Mouse (Mus musculus): ENCODE results near the gene Samhd1. TPM values are rescaled to one million over a fixed set of nuclear protein-coding genes. Genes with fewer than 3 reads are reported as not detected.

Samhd1 gene
- polyA plus RNA-seq, 1 experiment: 496 TPM

DNA sequence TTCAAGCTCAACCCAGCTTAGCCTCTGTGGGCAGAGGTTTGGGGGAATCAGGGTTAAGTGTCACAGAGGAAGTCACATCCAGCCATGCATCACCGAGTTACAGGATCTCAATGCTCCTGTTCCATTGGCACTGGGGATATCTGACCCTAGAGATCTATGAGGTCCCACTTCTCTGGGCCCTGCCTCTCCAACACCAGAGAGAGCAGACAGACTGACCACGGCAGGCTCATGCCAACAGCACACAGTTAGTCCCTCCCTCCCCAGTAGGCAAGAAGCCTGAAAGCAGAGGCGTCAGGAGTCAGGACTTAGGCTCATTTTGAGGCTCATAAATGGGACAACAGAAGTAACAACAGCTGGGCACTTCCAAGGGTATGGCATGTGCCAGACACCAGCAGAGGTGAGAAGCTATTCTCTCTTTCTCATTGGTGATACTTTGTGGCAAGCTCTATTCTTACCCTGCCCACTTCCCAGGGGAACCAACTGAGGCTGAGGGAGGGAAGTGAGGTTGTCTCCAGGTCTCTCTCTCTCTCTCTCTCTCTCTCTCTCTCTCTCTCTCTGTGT, 65.2 kb downstream of the Samhd1 start:
- H3K4me1 ChIP-seq (ENCODE audit: control insufficient read depth, insufficient read depth, low read length): peaks cover 60% of the 10 kb centered on the region
- H3K4me3 ChIP-seq (ENCODE audit: insufficient read depth, low read length): no peak overlapping the region
- TF ChIP-seq CTCF (IDR thresholded peaks at IDR 0.05; ENCODE audit: low read depth, low read length) (no peak), POLR2A (IDR thresholded peaks at IDR 0.05; ENCODE audit: borderline replicate concordance, low read depth, low read length) (no peak)
- H3K27ac ChIP-seq (ENCODE audit: insufficient read depth, low read depth, low read length): peak overlapping the region; percentile 82

DNA sequence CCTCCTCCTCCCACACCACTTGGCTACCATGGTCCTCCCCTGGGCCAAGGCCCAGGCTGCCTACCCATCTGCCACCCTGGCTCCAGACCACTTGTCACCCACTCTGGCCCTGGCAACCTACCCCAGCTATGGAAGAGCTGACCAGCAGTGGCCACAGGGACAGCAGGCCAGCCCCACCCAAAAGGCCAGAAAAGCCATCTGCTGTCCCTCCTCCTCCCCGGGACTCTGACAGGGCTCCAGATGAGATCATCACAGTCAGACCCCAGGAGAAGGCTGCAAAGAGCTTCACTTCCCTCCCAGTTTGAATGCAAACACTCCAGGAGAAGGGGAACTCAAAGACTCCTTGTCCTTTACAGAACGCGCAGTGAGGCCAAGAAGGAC, 65.7 kb downstream of the Samhd1 start:
- peaks cover 60% of the 10 kb centered on the region for H3K4me1 ChIP-seq (ENCODE audit: control insufficient read depth, insufficient read depth, low read length)
- no peak overlapping the region for H3K4me3 ChIP-seq (ENCODE audit: insufficient read depth, low read length)
- TF ChIP-seq CTCF (IDR thresholded peaks at IDR 0.05; ENCODE audit: low read depth, low read length): no peak
- TF ChIP-seq POLR2A (IDR thresholded peaks at IDR 0.05; ENCODE audit: borderline replicate concordance, low read depth, low read length): no peak
- peak overlapping the region; percentile 82 for H3K27ac ChIP-seq (ENCODE audit: insufficient read depth, low read depth, low read length)

DNA sequence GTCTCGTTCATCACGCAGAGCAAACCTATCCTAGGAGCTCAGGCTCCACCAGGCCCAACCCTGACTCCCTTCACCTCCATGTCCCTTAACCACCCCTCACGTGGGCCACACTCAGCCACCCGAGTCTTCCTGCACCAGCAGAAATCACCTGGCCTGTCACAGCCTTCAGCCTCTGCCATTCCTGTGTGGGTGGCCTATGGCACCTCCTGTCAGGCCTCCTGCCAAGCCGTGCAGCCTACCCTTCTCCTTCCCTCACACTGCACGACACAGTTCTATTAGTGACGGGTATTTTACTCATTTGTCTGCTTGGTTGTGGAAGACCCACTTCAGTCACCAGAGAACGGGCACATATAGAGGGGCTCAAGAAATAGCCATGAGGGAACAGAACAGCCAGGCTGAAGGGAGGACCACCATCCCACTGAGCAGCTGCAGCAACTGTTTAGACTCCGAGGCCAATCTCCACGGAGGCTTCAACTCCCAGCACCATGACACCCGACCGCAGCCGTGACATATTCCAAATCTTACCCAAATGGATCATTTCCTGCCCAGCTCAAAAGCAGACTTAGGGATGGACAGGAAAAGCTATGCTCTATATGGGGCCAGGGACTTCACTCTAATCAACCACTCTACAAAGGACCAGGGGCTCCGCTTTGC, 66.2 kb downstream of the Samhd1 start:
- H3K4me1 ChIP-seq (ENCODE audit: control insufficient read depth, insufficient read depth, low read length): peaks cover 60% of the 10 kb centered on the region
- H3K27ac ChIP-seq (ENCODE audit: insufficient read depth, low read depth, low read length): peak overlapping the region; percentile 82
- H3K4me3 ChIP-seq (ENCODE audit: insufficient read depth, low read length): no peak overlapping the region
- no peak for TF ChIP-seq POLR2A (IDR thresholded peaks at IDR 0.05; ENCODE audit: borderline replicate concordance, low read depth, low read length)
- no peak for TF ChIP-seq CTCF (IDR thresholded peaks at IDR 0.05; ENCODE audit: low read depth, low read length)

DNA sequence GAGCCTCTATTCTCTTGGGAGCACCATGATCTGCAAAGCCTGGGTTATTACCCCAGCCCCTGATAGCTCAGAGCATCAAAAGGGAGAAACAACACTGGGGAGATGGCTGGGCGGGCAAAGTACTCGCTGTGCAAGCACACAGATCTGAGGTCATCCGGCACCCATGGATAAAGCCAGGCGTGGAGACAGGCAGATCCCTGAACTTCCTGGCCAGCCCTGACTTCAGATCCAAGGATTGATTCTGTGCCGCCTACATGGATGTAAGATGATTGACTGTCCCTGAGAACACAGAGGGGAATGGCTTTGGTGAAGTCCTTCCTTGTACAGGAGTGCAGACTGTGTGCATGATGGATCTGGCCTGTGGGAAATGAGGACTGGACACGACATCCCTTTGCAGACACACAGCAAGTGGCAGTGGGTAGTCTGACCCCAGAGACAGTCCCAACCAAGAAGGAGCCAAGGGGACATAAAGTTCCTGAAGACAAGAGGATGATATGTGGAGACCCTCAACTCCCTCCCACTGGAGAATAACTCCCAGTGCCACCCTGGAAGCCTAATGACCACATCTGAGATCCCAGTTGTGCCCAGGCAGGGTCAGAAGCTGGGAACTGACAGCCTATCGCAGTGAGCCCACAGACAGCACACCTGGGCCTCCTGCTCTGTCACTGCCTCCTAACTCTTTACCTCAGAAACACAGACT, 68.2 kb downstream of the Samhd1 start:
- Histone ChIP-seq H3K4me1 (ENCODE audit: control insufficient read depth, insufficient read depth, low read length) (peaks cover 65% of the 10 kb centered on the region), H3K27ac (ENCODE audit: insufficient read depth, low read depth, low read length) (no peak overlapping the region), H3K4me3 (ENCODE audit: insufficient read depth, low read length) (no peak overlapping the region)
- TF ChIP-seq CTCF (IDR thresholded peaks at IDR 0.05; ENCODE audit: low read depth, low read length) (no peak), POLR2A (IDR thresholded peaks at IDR 0.05; ENCODE audit: borderline replicate concordance, low read depth, low read length) (no peak)

DNA sequence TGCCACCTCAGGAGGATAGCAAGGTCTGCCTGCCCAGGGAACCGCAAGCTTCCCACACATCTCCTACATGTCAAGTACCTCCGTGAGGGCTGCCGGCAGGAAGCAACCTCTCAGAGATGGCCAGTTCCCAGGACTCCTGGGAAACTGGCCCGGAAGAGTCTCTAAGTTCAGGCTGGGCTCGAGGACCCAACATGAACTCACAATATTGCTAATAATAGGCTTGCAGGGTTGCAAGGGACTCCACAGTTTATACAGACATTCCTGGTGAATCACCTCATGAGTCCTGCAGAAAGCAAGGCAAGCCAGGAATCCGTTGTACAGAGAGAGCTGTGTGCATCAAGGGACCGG, 69.2 kb downstream of the Samhd1 start:
- no peak overlapping the region for H3K27ac ChIP-seq (ENCODE audit: insufficient read depth, low read depth, low read length)
- TF ChIP-seq CTCF (IDR thresholded peaks at IDR 0.05; ENCODE audit: low read depth, low read length) (no peak), POLR2A (IDR thresholded peaks at IDR 0.05; ENCODE audit: borderline replicate concordance, low read depth, low read length) (no peak)

DNA sequence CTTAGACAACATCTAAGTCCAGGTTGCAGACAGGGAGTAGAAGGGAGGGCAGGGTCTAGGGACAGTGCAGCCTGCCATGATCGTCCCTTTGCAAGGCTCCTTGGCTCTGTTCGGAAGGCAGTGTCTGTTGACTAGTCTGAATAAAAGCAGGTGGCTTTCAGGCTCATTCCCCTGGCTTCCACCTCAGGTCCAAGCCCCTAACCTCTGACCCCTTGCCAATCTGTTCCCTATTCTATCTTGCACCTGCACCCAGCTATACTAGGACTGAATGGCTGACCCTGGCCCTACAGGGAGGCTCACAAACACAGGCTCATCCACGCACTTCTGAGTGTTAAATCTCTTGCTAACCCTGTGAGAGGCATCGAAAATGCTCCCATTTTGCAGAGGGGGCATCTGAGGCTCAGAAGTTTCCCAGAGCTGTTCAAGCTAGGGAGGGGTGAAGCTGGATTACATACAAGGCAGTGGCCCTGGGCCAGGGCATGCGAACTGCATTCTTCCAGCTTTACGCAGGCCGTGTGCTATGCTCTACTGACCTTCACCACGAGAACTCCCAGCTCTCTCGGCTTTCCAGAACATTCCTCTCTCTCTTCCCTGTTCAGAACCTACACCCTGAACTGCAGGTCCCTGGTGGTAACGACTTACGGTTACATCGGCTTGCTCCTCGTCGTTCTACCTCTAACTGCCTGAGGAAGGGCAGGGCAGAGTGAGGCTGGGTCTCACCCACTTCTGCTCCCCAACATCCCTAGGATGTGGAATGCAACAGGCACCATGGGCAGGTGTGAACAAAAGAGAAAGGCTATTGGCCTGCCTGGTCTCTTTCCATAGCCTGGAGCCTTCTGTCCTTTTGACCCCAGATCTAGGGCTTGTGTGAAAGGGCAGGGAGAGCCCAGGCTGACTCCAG, 69.8 kb downstream of the Samhd1 start:
- no peak overlapping the region for H3K27ac ChIP-seq (ENCODE audit: insufficient read depth, low read depth, low read length)
- H3K4me1 ChIP-seq (ENCODE audit: control insufficient read depth, insufficient read depth, low read length): peaks cover 52% of the 10 kb centered on the region
- TF ChIP-seq POLR2A (IDR thresholded peaks at IDR 0.05; ENCODE audit: borderline replicate concordance, low read depth, low read length) (no peak), CTCF (IDR thresholded peaks at IDR 0.05; ENCODE audit: low read depth, low read length) (no peak)
- H3K4me3 ChIP-seq (ENCODE audit: insufficient read depth, low read length): no peak overlapping the region

More for the DNA sequence above, 69.2 kb downstream of the Samhd1 start:
- Histone ChIP-seq H3K4me1 (ENCODE audit: control insufficient read depth, insufficient read depth, low read length) (peaks cover 57% of the 10 kb centered on the region), H3K4me3 (ENCODE audit: insufficient read depth, low read length) (no peak overlapping the region)

DNA sequence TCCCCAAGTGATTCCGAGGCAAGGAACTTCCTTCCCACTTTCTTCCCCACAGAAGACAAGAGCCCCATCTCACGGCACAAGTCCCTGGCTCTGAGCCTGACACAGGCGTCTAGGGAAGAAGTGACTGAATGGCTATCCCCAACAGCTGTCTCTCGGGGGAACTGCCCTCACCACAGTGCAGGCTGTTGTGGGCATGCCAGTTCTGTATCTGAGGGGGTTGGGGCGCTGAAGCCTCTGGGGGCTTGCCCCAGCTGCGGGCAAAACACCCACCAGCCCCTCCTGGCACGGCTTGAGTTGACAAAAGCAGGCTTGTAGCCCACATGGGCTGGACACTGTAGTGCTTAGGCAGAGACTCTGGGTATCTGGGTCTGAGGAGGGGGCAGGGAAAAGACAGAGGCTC, 70.9 kb downstream of the Samhd1 start:
- H3K4me3 ChIP-seq (ENCODE audit: insufficient read depth, low read length): no peak overlapping the region
- peak overlapping the region; percentile 90 for H3K27ac ChIP-seq (ENCODE audit: insufficient read depth, low read depth, low read length)
- H3K4me1 ChIP-seq (ENCODE audit: control insufficient read depth, insufficient read depth, low read length): peaks cover 43% of the 10 kb centered on the region
- no peak for TF ChIP-seq POLR2A (IDR thresholded peaks at IDR 0.05; ENCODE audit: borderline replicate concordance, low read depth, low read length)
- no peak for TF ChIP-seq CTCF (IDR thresholded peaks at IDR 0.05; ENCODE audit: low read depth, low read length)

DNA sequence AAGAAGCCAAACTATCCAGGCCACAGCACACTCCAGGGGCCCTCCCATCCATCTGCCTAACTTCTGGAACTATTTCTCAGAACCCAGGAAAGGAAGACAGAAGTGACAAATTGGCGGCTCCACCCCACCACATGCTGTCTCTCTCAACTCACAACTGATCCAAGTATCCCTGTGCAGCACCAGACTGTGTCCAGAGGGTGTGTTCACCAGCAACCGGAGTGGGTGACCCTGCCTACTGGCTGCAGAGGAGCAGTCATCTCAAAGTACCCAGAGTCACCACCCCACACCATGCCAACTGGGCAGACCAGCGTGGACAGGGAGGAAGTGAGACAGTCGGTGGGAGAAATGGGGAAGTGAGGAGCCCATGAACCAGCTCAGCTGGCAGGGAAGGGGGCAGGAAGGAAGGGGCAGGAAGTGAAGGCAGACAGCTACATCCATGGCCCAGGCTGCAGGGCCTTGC, 71.8 kb downstream of the Samhd1 start:
- H3K27ac ChIP-seq (ENCODE audit: insufficient read depth, low read depth, low read length): peak overlapping the region; percentile 90
- H3K4me3 ChIP-seq (ENCODE audit: insufficient read depth, low read length): peak overlapping the region; percentile 21
- H3K4me1 ChIP-seq (ENCODE audit: control insufficient read depth, insufficient read depth, low read length): peaks cover 35% of the 10 kb centered on the region
- TF ChIP-seq CTCF (IDR thresholded peaks at IDR 0.05; ENCODE audit: low read depth, low read length): no peak
- no peak for TF ChIP-seq POLR2A (IDR thresholded peaks at IDR 0.05; ENCODE audit: borderline replicate concordance, low read depth, low read length)

DNA sequence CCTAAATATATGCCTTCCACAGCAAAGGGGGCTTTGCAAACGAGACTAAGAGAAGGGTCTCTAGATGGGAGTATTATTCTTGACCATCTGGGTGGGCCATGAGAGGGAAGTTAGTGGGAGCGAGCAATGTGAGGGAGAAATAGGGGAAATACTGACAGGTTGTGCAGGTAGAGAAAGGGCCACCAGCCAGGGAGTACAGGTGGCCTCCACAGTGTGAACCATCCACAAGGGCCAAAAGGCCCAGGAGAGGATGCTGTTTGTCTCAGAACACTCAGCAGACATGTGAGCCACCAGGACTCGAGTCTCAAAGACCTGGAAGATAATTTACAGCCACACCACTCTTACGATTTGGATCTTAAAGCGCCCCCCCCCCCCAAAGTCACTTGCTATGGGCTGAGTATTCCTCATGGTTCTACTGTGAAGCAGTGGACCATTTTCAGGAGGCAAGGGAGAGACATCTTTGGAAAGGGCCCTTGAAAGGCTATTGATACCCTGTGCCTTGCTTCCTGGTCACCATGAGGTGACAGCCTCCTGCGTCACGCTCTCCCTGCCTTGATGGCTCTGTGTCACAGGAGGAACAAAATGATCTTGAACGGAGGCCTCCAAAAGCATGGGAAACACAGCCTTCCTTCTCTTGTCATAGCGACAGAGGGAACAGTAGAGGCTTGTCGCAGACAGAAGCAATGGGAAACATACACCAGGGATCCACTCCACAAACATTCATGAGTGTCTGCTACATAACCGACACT, 74.3 kb downstream of the Samhd1 start:
- Histone ChIP-seq H3K4me1 (ENCODE audit: control insufficient read depth, insufficient read depth, low read length) (peaks cover 30% of the 10 kb centered on the region), H3K27ac (ENCODE audit: insufficient read depth, low read depth, low read length) (no peak overlapping the region)
- no peak for TF ChIP-seq CTCF (IDR thresholded peaks at IDR 0.05; ENCODE audit: low read depth, low read length)

More for the DNA sequence above, 74.3 kb downstream of the Samhd1 start:
- no peak overlapping the region for H3K4me3 ChIP-seq (ENCODE audit: insufficient read depth, low read length)

Data from bone marrow macrophage, adult 2 months (primary cell).